Mouse (Mus musculus): ENCODE results near the gene Zfp597. TPM values are rescaled to one million over a fixed set of nuclear protein-coding genes. Genes with fewer than 3 reads are reported as not detected.

The Zfp597 gene
- polyA plus RNA-seq (2016; fragmentation: Nextera tagmentation; extraction: Ambion mirVana): 12.1 and 13.4 TPM in 2 replicates

- peak within 1 kb of the TSS; percentile 95 for H3K4me3 ChIP-seq
- peaks cover 6% of the 10 kb centered on the region for H3K36me3 ChIP-seq
- H3K9me3 ChIP-seq (replicated peaks): no peaks in the 10 kb centered on the region
- whole genome bisulfite sequencing: under 1% methylated on average over 81 of the region's 88 CpGs
- peaks cover 15% of the 10 kb centered on the region for H3K4me1 ChIP-seq
- ATAC-seq (ENCODE audit: low FRiP score): peak; percentile 99
- H3K27me3 ChIP-seq: no peaks in the 10 kb centered on the region
- peak within 1 kb of the TSS; percentile 90 for H3K9ac ChIP-seq
- H3K27ac ChIP-seq: peak within 1 kb of the TSS; percentile 93
- H3K4me2 ChIP-seq (replicated peaks): peak within 1 kb of the TSS; percentile 66
Measured at GRCm38 (mm10) chr16:3884201-3885064, at the start of gene Zfp597, which contains the start of gene Gm20695. Gene Zfp597 (minus strand): TSS chr16:3884561. Gene Gm20695 (plus strand): TSS chr16:3884648.

DNA sequence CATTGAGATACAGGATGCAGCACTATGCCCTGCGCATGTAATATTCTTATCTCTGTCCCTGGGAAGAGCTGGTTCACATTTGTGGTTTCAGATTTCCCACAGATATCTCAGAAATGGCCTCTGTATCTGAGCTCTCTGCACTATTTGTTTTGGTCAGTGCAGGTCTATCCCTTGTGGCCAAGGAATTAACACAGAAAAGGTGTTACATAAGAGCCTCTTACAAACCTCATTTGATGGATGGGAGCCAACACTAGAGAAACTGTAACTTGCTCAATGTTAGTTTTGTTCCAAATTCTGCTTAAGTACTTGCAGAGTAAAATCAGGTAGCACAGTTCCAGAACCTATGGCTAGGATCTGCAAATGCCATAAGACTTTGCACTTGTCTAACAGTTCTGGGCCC, 49.7 kb upstream of the Zfp597 start:
- H3K9ac ChIP-seq: no peak overlapping the region
- H3K4me1 ChIP-seq: no peaks in the 10 kb centered on the region
- H3K4me3 ChIP-seq: no peak overlapping the region
- no peak for ATAC-seq (ENCODE audit: low FRiP score)
- H3K9me3 ChIP-seq (replicated peaks): no peaks in the 10 kb centered on the region
- peaks cover 75% of the 10 kb centered on the region for H3K36me3 ChIP-seq
- no peak overlapping the region for H3K27ac ChIP-seq
- WGBS: 92% methylated on average over 1 of the region's 1 CpGs
- no peak overlapping the region for H3K4me2 ChIP-seq (replicated peaks)
- H3K27me3 ChIP-seq: no peaks in the 10 kb centered on the region

DNA sequence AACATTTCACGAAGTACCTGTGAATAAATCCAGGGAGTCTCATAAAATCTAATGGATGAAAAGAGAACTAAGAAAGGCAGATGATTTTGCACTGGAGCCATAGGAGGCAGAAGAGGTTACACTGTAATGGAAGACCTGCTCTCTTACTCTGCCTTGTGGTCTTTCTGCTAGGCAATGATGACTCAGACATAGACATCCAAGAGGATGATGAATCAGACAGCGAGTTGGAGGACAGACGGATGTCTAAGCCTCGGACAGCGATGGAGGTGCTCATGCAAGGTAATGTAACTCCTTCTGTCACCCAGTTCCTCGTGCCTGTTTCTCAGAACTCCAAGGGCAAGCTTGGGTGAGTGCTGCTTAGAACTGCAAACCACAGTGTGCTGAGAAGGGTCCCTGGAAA, 49.2 kb upstream of the Zfp597 start:
- H3K9me3 ChIP-seq (replicated peaks): no peaks in the 10 kb centered on the region
- no peak overlapping the region for H3K27ac ChIP-seq
- H3K4me1 ChIP-seq: no peaks in the 10 kb centered on the region
- WGBS: 94% methylated on average over 6 of the region's 6 CpGs
- H3K36me3 ChIP-seq: peaks cover 74% of the 10 kb centered on the region
- no peak overlapping the region for H3K4me2 ChIP-seq (replicated peaks)
- no peak overlapping the region for H3K4me3 ChIP-seq
- H3K27me3 ChIP-seq: no peaks in the 10 kb centered on the region
- ATAC-seq (ENCODE audit: low FRiP score): no peak
- H3K9ac ChIP-seq: no peak overlapping the region

DNA sequence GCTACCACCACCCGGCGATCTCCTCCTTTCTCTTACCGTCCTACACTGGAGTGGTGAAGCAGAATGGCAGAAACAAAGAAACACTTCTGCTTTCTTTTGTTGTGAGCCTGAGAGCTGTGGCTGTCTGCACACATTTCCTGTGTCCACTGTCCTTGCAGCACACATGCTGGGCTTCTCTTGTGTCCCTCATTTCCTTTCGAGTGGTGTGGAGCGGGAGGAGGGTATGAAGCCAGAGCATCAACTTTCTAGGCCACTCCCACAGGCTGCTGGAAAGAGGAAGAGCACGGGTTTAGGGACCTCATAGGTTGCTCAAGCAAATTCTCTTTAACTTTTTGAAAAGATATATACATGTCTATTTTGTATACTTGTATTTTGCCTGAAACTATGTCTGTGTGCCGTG, 44.8 kb upstream of the Zfp597 start:
- H3K4me1 ChIP-seq: no peaks in the 10 kb centered on the region
- no peak for ATAC-seq (ENCODE audit: low FRiP score)
- no peak overlapping the region for H3K27ac ChIP-seq
- H3K27me3 ChIP-seq: no peaks in the 10 kb centered on the region
- WGBS: 76% methylated on average over 7 of the region's 7 CpGs
- H3K9me3 ChIP-seq (replicated peaks): no peaks in the 10 kb centered on the region
- H3K4me3 ChIP-seq: no peak overlapping the region
- no peak overlapping the region for H3K4me2 ChIP-seq (replicated peaks)
- H3K9ac ChIP-seq: no peak overlapping the region
- H3K36me3 ChIP-seq: peaks cover 64% of the 10 kb centered on the region

DNA sequence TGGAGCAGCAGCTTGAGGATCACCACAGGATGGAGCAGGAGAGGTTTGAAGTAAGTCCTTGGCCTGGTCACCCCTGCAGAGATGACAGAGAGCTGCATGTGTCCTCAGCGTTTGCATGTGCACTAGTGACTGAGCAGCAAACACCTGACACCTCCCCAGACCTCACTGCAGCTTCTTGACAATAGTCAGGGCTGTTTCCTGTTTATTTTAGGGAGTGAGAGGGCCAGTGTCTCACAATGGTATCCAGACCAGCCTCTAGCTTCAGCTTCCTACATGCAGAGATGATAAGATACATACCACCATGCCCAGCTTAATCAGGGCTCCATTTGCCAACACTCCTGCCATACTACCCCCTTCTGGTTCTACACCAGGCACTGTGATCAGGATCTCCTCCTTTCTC, 44.2 kb upstream of the Zfp597 start:
- Histone ChIP-seq H3K9ac (no peak overlapping the region), H3K9me3 (replicated peaks) (no peaks in the 10 kb centered on the region), H3K36me3 (peaks cover 63% of the 10 kb centered on the region), H3K27me3 (no peaks in the 10 kb centered on the region), H3K4me3 (no peak overlapping the region), H3K4me1 (no peaks in the 10 kb centered on the region), H3K27ac (no peak overlapping the region), H3K4me2 (replicated peaks) (no peak overlapping the region)
- no peak for ATAC-seq (ENCODE audit: low FRiP score)
- WGBS: 86% methylated on average over 1 of the region's 1 CpGs

DNA sequence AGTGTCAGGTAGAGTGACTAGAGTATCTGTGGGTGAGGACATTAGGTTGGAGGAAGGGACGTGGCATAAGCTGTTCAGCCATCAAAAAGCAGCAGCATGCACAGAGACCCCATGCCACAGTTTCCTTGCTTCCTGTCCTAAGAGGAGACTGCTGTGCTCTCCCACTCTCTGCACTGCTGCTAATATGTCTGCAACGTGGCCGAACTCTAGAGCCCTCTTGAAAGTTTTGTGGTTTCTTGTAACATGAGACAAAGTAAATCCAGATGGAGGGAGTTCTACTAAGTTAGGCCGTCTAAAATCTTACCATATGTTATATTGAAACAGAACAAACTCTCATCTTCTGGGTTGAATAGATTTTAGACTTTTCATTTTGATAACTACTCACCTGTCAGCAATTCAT, 39.6 kb upstream of the Zfp597 start:
- Histone ChIP-seq H3K4me3 (no peak overlapping the region), H3K27ac (no peak overlapping the region), H3K36me3 (peaks cover 63% of the 10 kb centered on the region), H3K27me3 (no peaks in the 10 kb centered on the region), H3K9ac (no peak overlapping the region), H3K4me2 (replicated peaks) (no peak overlapping the region), H3K9me3 (replicated peaks) (no peaks in the 10 kb centered on the region), H3K4me1 (no peaks in the 10 kb centered on the region)
- no peak for ATAC-seq (ENCODE audit: low FRiP score)
- WGBS: 75% methylated on average over 4 of the region's 4 CpGs

GRCm38 (mm10) chr16:3923515-3923914, 39.2 kb upstream of the Zfp597 start:
- no peak for ATAC-seq (ENCODE audit: low FRiP score)

GRCm38 (mm10) chr16:3920756-3921155, 36.4 kb upstream of the Zfp597 start:
- WGBS: 94% methylated on average over 2 of the region's 2 CpGs
- no peaks in the 10 kb centered on the region for H3K4me1 ChIP-seq
- no peak overlapping the region for H3K4me3 ChIP-seq
- H3K27ac ChIP-seq: no peak overlapping the region
- H3K9ac ChIP-seq: no peak overlapping the region
- H3K4me2 ChIP-seq (replicated peaks): no peak overlapping the region
- no peak for ATAC-seq (ENCODE audit: low FRiP score)
- H3K36me3 ChIP-seq: peaks cover 54% of the 10 kb centered on the region
- H3K9me3 ChIP-seq (replicated peaks): no peaks in the 10 kb centered on the region
- no peaks in the 10 kb centered on the region for H3K27me3 ChIP-seq

More at GRCm38 (mm10) chr16:3923515-3923914, 39.2 kb upstream of the Zfp597 start:
- Histone ChIP-seq H3K4me3 (no peak overlapping the region), H3K27me3 (no peaks in the 10 kb centered on the region), H3K9ac (no peak overlapping the region), H3K4me1 (no peaks in the 10 kb centered on the region), H3K9me3 (replicated peaks) (no peaks in the 10 kb centered on the region), H3K27ac (no peak overlapping the region), H3K4me2 (replicated peaks) (no peak overlapping the region), H3K36me3 (peaks cover 60% of the 10 kb centered on the region)
- WGBS: 89% methylated on average over 3 of the region's 3 CpGs

DNA sequence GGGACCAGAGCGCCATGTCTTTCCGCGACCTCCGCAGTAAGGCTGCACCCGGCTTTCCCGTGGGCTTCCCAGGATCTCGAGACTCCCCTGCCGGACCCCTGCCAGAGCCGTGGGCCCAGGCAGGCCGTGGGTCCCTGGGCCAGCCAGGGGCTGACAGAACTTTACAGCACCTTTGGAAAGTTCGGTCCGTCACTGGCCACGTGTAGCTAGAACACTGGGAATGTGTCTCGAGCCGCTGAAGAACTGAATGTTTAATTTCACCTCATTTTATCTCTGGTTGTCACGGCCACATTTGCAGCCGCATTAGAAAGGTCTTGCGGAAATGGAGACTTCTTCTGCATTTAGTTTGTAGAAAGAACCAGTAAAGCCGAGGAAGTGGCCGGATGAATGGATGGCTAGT, 24.8 kb upstream of the Zfp597 start:
- WGBS: 12% methylated on average over 20 of the region's 20 CpGs
- Histone ChIP-seq H3K4me2 (replicated peaks) (peak overlapping the region; percentile 78), H3K36me3 (peaks cover 42% of the 10 kb centered on the region), H3K4me3 (peak overlapping the region; percentile 60), H3K27ac (peak overlapping the region; percentile 66), H3K9me3 (replicated peaks) (no peaks in the 10 kb centered on the region), H3K9ac (peak overlapping the region; percentile 68), H3K27me3 (no peaks in the 10 kb centered on the region), H3K4me1 (peaks cover 11% of the 10 kb centered on the region)
- no peak; the same call in 1 of the 2 replicates for ATAC-seq (ENCODE audit: low FRiP score)

GRCm38 (mm10) chr16:3908537-3909111, 24.3 kb upstream of the Zfp597 start, which contains the start of the genes 1700037C18Rik and Cluap1:
Gene 1700037C18Rik (minus strand): TSS chr16:3908689.
Gene Cluap1 (plus strand): TSS chr16:3908801.
- peak within 1 kb of the TSS; percentile 78 for H3K4me2 ChIP-seq (replicated peaks)
- peaks cover 11% of the 10 kb centered on the region for H3K4me1 ChIP-seq
- WGBS: under 1% methylated on average over 33 of the region's 33 CpGs
- no peaks in the 10 kb centered on the region for H3K9me3 ChIP-seq (replicated peaks)
- peak within 1 kb of the TSS; percentile 66 for H3K27ac ChIP-seq
- peak; percentile 97 for ATAC-seq (ENCODE audit: low FRiP score)
- H3K4me3 ChIP-seq: peak within 1 kb of the TSS; percentile 60
- peaks cover 43% of the 10 kb centered on the region for H3K36me3 ChIP-seq
- H3K27me3 ChIP-seq: no peaks in the 10 kb centered on the region
- peak within 1 kb of the TSS; percentile 68 for H3K9ac ChIP-seq

- no peak overlapping the region for H3K4me2 ChIP-seq (replicated peaks)
- peaks cover 11% of the 10 kb centered on the region for H3K4me1 ChIP-seq
- no peaks in the 10 kb centered on the region for H3K9me3 ChIP-seq (replicated peaks)
- H3K4me3 ChIP-seq: no peak overlapping the region
- no peak overlapping the region for H3K9ac ChIP-seq
- no peaks in the 10 kb centered on the region for H3K27me3 ChIP-seq
- peaks cover 45% of the 10 kb centered on the region for H3K36me3 ChIP-seq
- WGBS: 75% methylated on average over 2 of the region's 2 CpGs
- no peak for ATAC-seq (ENCODE audit: low FRiP score)
- no peak overlapping the region for H3K27ac ChIP-seq
Measured at GRCm38 (mm10) chr16:3907471-3907870, 23.1 kb upstream of the Zfp597 start.

DNA sequence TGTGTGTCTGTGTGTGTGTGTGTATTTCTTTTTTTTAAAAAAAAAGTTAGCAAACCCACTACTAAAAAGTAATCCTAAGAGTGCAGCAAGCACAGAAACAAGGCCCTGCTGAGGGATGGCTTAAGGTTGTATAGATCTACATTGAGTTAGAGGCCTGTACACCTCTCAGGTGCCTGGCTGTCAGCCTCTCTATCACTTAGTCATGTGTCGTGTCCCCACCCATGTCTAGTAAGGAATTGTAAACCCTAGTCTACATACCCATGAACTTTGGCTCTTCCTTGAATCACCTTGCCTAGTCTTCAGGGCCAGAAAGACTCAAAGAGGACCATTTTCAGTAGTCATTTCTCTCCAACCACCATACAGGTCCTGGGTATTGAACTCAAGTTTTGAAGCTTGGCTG, 12.2 kb upstream of the Zfp597 start:
- H3K36me3 ChIP-seq: peaks cover 49% of the 10 kb centered on the region
- H3K27me3 ChIP-seq: no peaks in the 10 kb centered on the region
- H3K9ac ChIP-seq: no peak overlapping the region
- H3K4me2 ChIP-seq (replicated peaks): no peak overlapping the region
- no peaks in the 10 kb centered on the region for H3K9me3 ChIP-seq (replicated peaks)
- 90% methylated on average over 1 of the region's 1 CpGs for WGBS
- no peak overlapping the region for H3K4me3 ChIP-seq
- no peak for ATAC-seq (ENCODE audit: low FRiP score)
- H3K4me1 ChIP-seq: no peaks in the 10 kb centered on the region
- H3K27ac ChIP-seq: no peak overlapping the region

Data from hindbrain, embryonic 12.5 days (tissue).